Mouse (Mus musculus) MEL (cell line): Measurements from ENCODE around the gene Uqcc3. TPM values are rescaled to one million over a fixed set of nuclear protein-coding genes. Genes with fewer than 3 reads are reported as not detected.

Experiments used
- DNase-seq: peaks from one replicate; pipeline ENCODE4 v3.0.0; 2011; ENCODE audit warnings: low read depth, low spot score
- H3K27ac ChIP-seq: 2 replicates; pipeline ENCODE4 v1.5.1; 2012; ENCODE audit warnings: low read depth, mild to moderate bottlenecking, control low read depth, low read length, moderate library complexity; ENCODE audit not compliant: control insufficient read depth
- H3K27me3 ChIP-seq, 2 experiments: fragments of 150-350 bp in 1 of 2; sonication (generic) in 1 of 2; 2 replicates each; pipeline ENCODE4 v1.6.1; 2012; ENCODE audit warnings: low read length in 2 of 2, mild to moderate bottlenecking in 2 of 2, improper control_type of control experiment in 1 of 2, moderate library complexity in 1 of 2; ENCODE audit not compliant: insufficient read depth in 2 of 2, control insufficient read depth in 1 of 2
- H3K36me3 ChIP-seq, 2 experiments: 2 replicates each; pipeline ENCODE4 v1.6.1; 2012 to 2014; ENCODE audit warnings: low read length in 2 of 2, improper control_type of control experiment in 1 of 2, inconsistent platforms in 1 of 2, mild to moderate bottlenecking in 1 of 2; ENCODE audit not compliant: insufficient read depth in 2 of 2, control insufficient read depth in 1 of 2
- H3K4me1 ChIP-seq, 2 experiments: fragments of 150-350 bp in 1 of 2; sonication (generic) in 1 of 2; 2 replicates each; pipeline ENCODE4 v1.6.1; 2012; ENCODE audit warnings: low read length in 2 of 2, improper control_type of control experiment in 1 of 2, mild to moderate bottlenecking in 1 of 2; ENCODE audit not compliant: insufficient read depth in 2 of 2, control insufficient read depth in 1 of 2
- H3K4me3 ChIP-seq, 2 experiments: fragments of 150-350 bp in 1 of 2; sonication (generic) in 1 of 2; 2 replicates each; pipeline ENCODE4 v1.5.1; 2012; ENCODE audit warnings: low read depth in 2 of 2, low read length in 2 of 2, mild to moderate bottlenecking in 2 of 2, moderate library complexity in 2 of 2, control low read depth in 1 of 2, improper control_type of control experiment in 1 of 2; ENCODE audit not compliant: control insufficient read depth in 1 of 2, insufficient read depth in 1 of 2
- H3K79me2 ChIP-seq: 2 replicates; pipeline ENCODE4 v1.6.1; 2012; ENCODE audit warnings: mild to moderate bottlenecking, low read length, moderate library complexity; ENCODE audit not compliant: control insufficient read depth, poor library complexity, insufficient read depth
- H3K9ac ChIP-seq: 2 replicates; pipeline ENCODE4 v1.6.1; 2012; ENCODE audit warnings: low read depth, mild to moderate bottlenecking, control low read depth, low read length, moderate library complexity; ENCODE audit not compliant: control insufficient read depth, poor library complexity, severe bottlenecking
- H3K9me3 ChIP-seq: fragments of 150-350 bp; sonication (generic); replicated peaks from 2 replicates; pipeline ENCODE4 v1.6.1; 2012; ENCODE audit warnings: mild to moderate bottlenecking, low read length, improper control_type of control experiment, moderate library complexity; ENCODE audit not compliant: insufficient read depth
- BHLHE40 ChIP-seq: IDR thresholded peaks from 2 replicates; pipeline ENCODE4 v1.6.1; 2012; ENCODE audit warnings: low read depth, mild to moderate bottlenecking, inconsistent platforms, low read length, improper control_type of control experiment, borderline replicate concordance
- CTCF ChIP-seq, 3 experiments: IDR thresholded peaks in 2 of 3; conservative IDR thresholded peaks in 1 of 3; 2 replicates each; pipeline ENCODE4 v1.5.1; 2011 to 2012; ENCODE audit warnings: low read length in 3 of 3, low read depth in 2 of 3, mild to moderate bottlenecking in 2 of 3, improper control_type of control experiment in 1 of 3, inconsistent platforms in 1 of 3, mixed read lengths in 1 of 3, moderate library complexity in 1 of 3; ENCODE audit not compliant: control insufficient read depth in 1 of 3, insufficient read depth in 1 of 3, poor library complexity in 1 of 3, severe bottlenecking in 1 of 3
- ELF1 ChIP-seq: IDR thresholded peaks from 2 replicates; pipeline ENCODE4 v1.6.1; 2014; ENCODE audit warnings: low read depth, mild to moderate bottlenecking, inconsistent platforms, low read length, improper control_type of control experiment, moderate library complexity
- EP300 ChIP-seq, 2 experiments: IDR thresholded peaks; 2 replicates each; pipeline ENCODE4 v1.6.1; 2011; ENCODE audit warnings: improper control_type of control experiment in 2 of 2, low read length in 2 of 2, low read depth in 1 of 2, mild to moderate bottlenecking in 1 of 2
- ETS1 ChIP-seq: IDR thresholded peaks from 2 replicates; pipeline ENCODE4 v1.6.1; 2012; ENCODE audit warnings: low read depth, mild to moderate bottlenecking, inconsistent platforms, low read length, improper control_type of control experiment, moderate library complexity
- GATA1 ChIP-seq: IDR thresholded peaks from 2 replicates; pipeline ENCODE4 v1.6.1; 2011; ENCODE audit warnings: low read depth, low read length, improper control_type of control experiment
- HCFC1 ChIP-seq: IDR thresholded peaks from 2 replicates; pipeline ENCODE4 v1.6.1; 2012; ENCODE audit warnings: low read depth, mild to moderate bottlenecking, inconsistent platforms, low read length, improper control_type of control experiment, moderate library complexity
- KAT2A ChIP-seq: conservative IDR thresholded peaks from 2 replicates; pipeline ENCODE4 v1.6.1; 2012; ENCODE audit warnings: low read depth, low read length, improper control_type of control experiment, inconsistent platforms
- MAFK ChIP-seq: IDR thresholded peaks from 2 replicates; pipeline ENCODE4 v1.6.1; 2011; ENCODE audit warnings: low read depth, mild to moderate bottlenecking, low read length, improper control_type of control experiment, borderline replicate concordance
- MAX ChIP-seq: IDR thresholded peaks from 2 replicates; pipeline ENCODE4 v1.6.1; 2011; ENCODE audit warnings: low read length, improper control_type of control experiment
- MEF2A ChIP-seq: IDR thresholded peaks from 2 replicates; pipeline ENCODE4 v1.6.1; 2014; ENCODE audit warnings: low read depth, mild to moderate bottlenecking, inconsistent platforms, low read length, improper control_type of control experiment; ENCODE audit not compliant: poor library complexity, insufficient replicate concordance, severe bottlenecking; ENCODE audit errors: extremely low read depth
- MXI1 ChIP-seq: IDR thresholded peaks from 2 replicates; pipeline ENCODE4 v1.6.1; 2011; ENCODE audit warnings: mild to moderate bottlenecking, low read depth, low read length, improper control_type of control experiment
- MYB ChIP-seq: IDR thresholded peaks from 2 replicates; pipeline ENCODE4 v1.6.1; 2011; ENCODE audit warnings: mild to moderate bottlenecking, low read depth, low read length, improper control_type of control experiment
- MYC ChIP-seq: IDR thresholded peaks from 2 replicates; pipeline ENCODE4 v1.6.1; 2011; ENCODE audit warnings: low read depth, mild to moderate bottlenecking, low read length, improper control_type of control experiment, moderate library complexity
- NELFE ChIP-seq: IDR thresholded peaks from 2 replicates; pipeline ENCODE4 v1.6.1; 2011; ENCODE audit warnings: low read depth, low read length, improper control_type of control experiment
- NRF1 ChIP-seq: IDR thresholded peaks from 2 replicates; pipeline ENCODE4 v1.6.1; 2014; ENCODE audit warnings: low read depth, mild to moderate bottlenecking, inconsistent platforms, low read length, improper control_type of control experiment, moderate library complexity; ENCODE audit not compliant: poor library complexity, insufficient read depth, severe bottlenecking
- POLR2A ChIP-seq, 2 experiments: IDR thresholded peaks; 2 replicates each; pipeline ENCODE4 v1.6.1; 2011 to 2012; ENCODE audit warnings: low read length in 2 of 2, mild to moderate bottlenecking in 2 of 2, control low read depth in 1 of 2, improper control_type of control experiment in 1 of 2, low read depth in 1 of 2, moderate library complexity in 1 of 2; ENCODE audit not compliant: control insufficient read depth in 1 of 2, insufficient read depth in 1 of 2, poor library complexity in 1 of 2
- POLR2AphosphoS2 ChIP-seq: IDR thresholded peaks from 2 replicates; pipeline ENCODE4 v1.6.1; 2011; ENCODE audit warnings: low read length, improper control_type of control experiment
- POLR2AphosphoS5 ChIP-seq: IDR thresholded peaks from 2 replicates; pipeline ENCODE4 v1.6.1; 2012; ENCODE audit warnings: low read depth, borderline replicate concordance, mild to moderate bottlenecking, inconsistent platforms, low read length, moderate library complexity, mixed read lengths
- RAD21 ChIP-seq: IDR thresholded peaks from 2 replicates; pipeline ENCODE4 v1.6.1; 2011; ENCODE audit warnings: mild to moderate bottlenecking, low read depth, low read length, improper control_type of control experiment
- SIN3A ChIP-seq: IDR thresholded peaks from 2 replicates; pipeline ENCODE4 v1.6.1; 2012; ENCODE audit warnings: low read length, improper control_type of control experiment, inconsistent platforms
- SMC3 ChIP-seq: IDR thresholded peaks from 2 replicates; pipeline ENCODE4 v1.6.1; 2011; ENCODE audit warnings: low read depth, low read length, improper control_type of control experiment
- TBP ChIP-seq: IDR thresholded peaks from 2 replicates; pipeline ENCODE4 v1.8.0; 2011; ENCODE audit warnings: low read depth, low read length, improper control_type of control experiment
- UBTF ChIP-seq: IDR thresholded peaks from 2 replicates; pipeline ENCODE4 v1.6.1; 2012; ENCODE audit warnings: low read depth, mild to moderate bottlenecking, inconsistent platforms, low read length, improper control_type of control experiment, moderate library complexity, borderline replicate concordance; ENCODE audit not compliant: insufficient read depth
- USF2 ChIP-seq, 2 experiments: IDR thresholded peaks; 2 replicates each; pipeline ENCODE4 v1.6.1; 2011 to 2012; ENCODE audit warnings: improper control_type of control experiment in 2 of 2, low read length in 2 of 2, borderline replicate concordance in 1 of 2, inconsistent platforms in 1 of 2, low read depth in 1 of 2, mild to moderate bottlenecking in 1 of 2; ENCODE audit not compliant: insufficient read depth in 1 of 2
- ZC3H11A ChIP-seq: IDR thresholded peaks from 2 replicates; pipeline ENCODE4 v1.6.1; 2012; ENCODE audit warnings: low read depth, mild to moderate bottlenecking, inconsistent platforms, low read length, improper control_type of control experiment
- ZKSCAN1 ChIP-seq: IDR thresholded peaks from 2 replicates; pipeline ENCODE4 v1.6.1; 2012; ENCODE audit warnings: low read depth, mild to moderate bottlenecking, inconsistent platforms, low read length, improper control_type of control experiment, moderate library complexity
- polyA plus RNA-seq, 2 experiments: library from polyadenylated mRNA; stranded (reverse) in 1 of 2; unstranded in 1 of 2; fragments of >175 nt in 1 of 2; fragments of >200 nt in 1 of 2; gene quantifications; 2 replicates each; pipeline versions ENCODE4 v1.2.1 to v1.2.4; 2012; ENCODE audit warnings: low replicate concordance in 2 of 2, low read depth in 1 of 2; ENCODE audit not compliant: insufficient read length in 2 of 2, insufficient read depth in 1 of 2, missing spikeins in 1 of 2
- total RNA-seq: library from RNA; depleted of rRNA; stranded (reverse); fragments of 300-350 nt; gene quantifications from 2 replicates; pipeline ENCODE4 v1.2.3, GENCODE M21; 2012

Gene Uqcc3
- total and polyA plus RNA-seq, 3 experiments = 49.4 to 55.0 TPM; not detected in 1

GRCm38 (mm10) chr19:8898576-8898975 lies 17.9 kb upstream of the Uqcc3 start:
- peaks cover 2 to 32% of the 10 kb centered on the region in 2 experiments; a peak in 3 of 4 replicates for H3K36me3 ChIP-seq
- H3K27me3 ChIP-seq = no peaks in the 10 kb centered on the region
- DNase-seq = peak; percentile 75
- no peak for TF ChIP-seq NRF1
- TF ChIP-seq ETS1 = no peak
- TF ChIP-seq KAT2A = no peak
- TF ChIP-seq POLR2A (IDR thresholded peaks at IDR 0.05; ENCODE audit: control insufficient read depth in 1 of 2, insufficient read depth in 1 of 2, low read depth in 1 of 2, low read length in 2 of 2, poor library complexity in 1 of 2) = no peak
- 0 out of 2 replicates have a peak, but pooled peaks have one; percentile 27 for TF ChIP-seq MAX
- no peak for TF ChIP-seq POLR2AphosphoS2
- no peak for TF ChIP-seq MAFK
- no peak; a peak in 1 of 4 replicates for TF ChIP-seq EP300 (IDR thresholded peaks at IDR 0.05; ENCODE audit: low read depth in 1 of 2, low read length in 2 of 2)
- TF ChIP-seq MXI1 = 0 out of 2 replicates have a peak, but pooled peaks have one; percentile 36
- no peak for TF ChIP-seq NELFE
- TF ChIP-seq TBP = peak; percentile 42; the same call in 1 of the 2 replicates
- TF ChIP-seq HCFC1 = no peak
- no peak for TF ChIP-seq MYC
- TF ChIP-seq, all 39 proteins: peak for 3
- H3K79me2 ChIP-seq = peaks cover 44% of the 10 kb centered on the region
- H3K27ac ChIP-seq = peak overlapping the region; percentile 92
- H3K4me1 ChIP-seq = peaks cover 5 to 21% of the 10 kb centered on the region in 2 experiments; a peak in 3 of 4 replicates
- H3K9ac ChIP-seq = peak overlapping the region; percentile 96
- no peaks in the 10 kb centered on the region for H3K9me3 ChIP-seq
- peak overlapping the region; percentile 75 to 79 for H3K4me3 ChIP-seq

- peak; percentile 98 for DNase-seq
- no peaks in the 10 kb centered on the region for H3K27me3 ChIP-seq
- H3K4me3 ChIP-seq = peak within 1 kb of the TSS; percentile 75 to 79
- H3K9ac ChIP-seq = peak within 1 kb of the TSS; percentile 96
- peaks cover 50% of the 10 kb centered on the region for H3K79me2 ChIP-seq
- peaks cover 5 to 21% of the 10 kb centered on the region in 2 experiments; a peak in 3 of 4 replicates for H3K4me1 ChIP-seq
- H3K27ac ChIP-seq = peak within 1 kb of the TSS; percentile 96
- peaks cover under 1 to 32% of the 10 kb centered on the region in 2 experiments; a peak in 2 of 4 replicates for H3K36me3 ChIP-seq
- H3K9me3 ChIP-seq = no peaks in the 10 kb centered on the region
- peak; percentile 64 to 88 for TF ChIP-seq POLR2A (IDR thresholded peaks at IDR 0.05; ENCODE audit: control insufficient read depth in 1 of 2, insufficient read depth in 1 of 2, low read depth in 1 of 2, low read length in 2 of 2, poor library complexity in 1 of 2)
- no peak for TF ChIP-seq MEF2A
- TF ChIP-seq ELF1 = peak; percentile 76
- 0 out of 2 replicates have a peak, but pooled peaks have one; percentile 57 for TF ChIP-seq MAX
- peak; percentile 30; the same call in 1 of the 2 replicates for TF ChIP-seq ETS1
- peak; percentile 88 for TF ChIP-seq HCFC1
- no peak for TF ChIP-seq BHLHE40
- TF ChIP-seq UBTF = no peak
- no peak for TF ChIP-seq SMC3
- TF ChIP-seq ZC3H11A = no peak
- no peak for TF ChIP-seq GATA1
- no peak for TF ChIP-seq MYB
- peak; percentile 31; the same call in 1 of the 2 replicates for TF ChIP-seq NRF1
- no peak for TF ChIP-seq MAFK
- no peak for TF ChIP-seq RAD21
- peak; percentile 31; the same call in 1 of the 2 replicates for TF ChIP-seq MYC
- no peak for TF ChIP-seq USF2 (IDR thresholded peaks at IDR 0.05; ENCODE audit: borderline replicate concordance in 1 of 2, insufficient read depth in 1 of 2, low read depth in 1 of 2, low read length in 2 of 2)
- no peak for TF ChIP-seq CTCF (IDR thresholded peaks at IDR 0.05 in 2 of 3, conservative IDR thresholded peaks at IDR 0.05 in 1 of 3; ENCODE audit: control insufficient read depth in 1 of 3, insufficient read depth in 1 of 3, low read depth in 2 of 3, low read length in 3 of 3, poor library complexity in 1 of 3, severe bottlenecking in 1 of 3)
- peak; percentile 80 for TF ChIP-seq NELFE
- TF ChIP-seq POLR2AphosphoS5 = no peak
- no peak for TF ChIP-seq ZKSCAN1
- peak; percentile 72 for TF ChIP-seq SIN3A
Observed at GRCm38 (mm10) chr19:8897865-8898495, 17.3 kb upstream of the Uqcc3 start, which contains the start of gene Ganab. Gene Ganab (plus strand): TSS chr19:8898071.
